Mouse (Mus musculus) ES-E14 (cell line): ENCODE results near the gene Prox2.

Experiments used
- CHD2 ChIP-seq: IDR thresholded peaks from 2 replicates; pipeline ENCODE4 v1.6.1; 2014; ENCODE audit warnings: mild to moderate bottlenecking, low read depth, low read length, inconsistent platforms
- ZNF384 ChIP-seq: IDR thresholded peaks from 2 replicates; pipeline ENCODE4 v1.6.1; 2012; ENCODE audit warnings: low read depth, low read length, inconsistent platforms

DNA sequence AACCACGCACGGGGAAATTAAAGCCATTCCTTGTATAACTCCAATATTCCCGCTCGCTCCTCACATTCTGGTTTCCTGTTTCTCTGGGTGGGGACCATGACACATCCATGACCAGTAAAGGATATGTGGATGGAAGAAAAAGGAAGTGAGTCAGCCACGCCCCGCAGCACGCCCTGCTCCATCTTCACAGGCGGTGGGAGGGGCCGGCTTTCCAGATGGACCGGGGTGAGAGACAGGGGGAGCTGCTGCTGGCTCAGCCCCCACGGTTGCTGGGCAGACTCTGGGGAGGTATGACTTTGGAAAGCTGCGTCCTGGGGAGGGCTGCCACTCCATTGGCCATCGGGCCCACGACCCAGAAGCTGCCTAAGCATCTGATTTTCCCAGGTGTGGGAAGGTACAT lies 16.5 kb downstream of the Prox2 start:
- no peak for TF ChIP-seq CHD2
- TF ChIP-seq ZNF384: no peak
